8 mouse cellular contexts compared by ENCODE assay signal in genomic region chr8:90907516-90907847, GRCm38 (mm10).
DNase-seq lines count a peak whose midpoint lies in the region; ATAC-seq and TF ChIP-seq lines count a peak whose summit lies in the region.

No protein-coding gene starts in this region.

- no peak for ATAC-seq in limb, embryonic 15.5 days (ENCODE audit: insufficient number of reproducible peaks, low FRiP score, low TSS enrichment, low read depth)
- no peak for ATAC-seq in stomach, embryonic 16.5 days (ENCODE audit: insufficient read depth, low FRiP score)

- H3K4me1 ChIP-seq in cerebellum, adult 2 months (ENCODE audit: control insufficient read depth, insufficient read depth, low read length) = no peaks in the 10 kb centered on the region
- peaks cover 4% of the 10 kb centered on the region for H3K4me1 ChIP-seq in testis, adult 2 months (ENCODE audit: control insufficient read depth, insufficient read depth, low read length)
- H3K4me1 ChIP-seq in limb, embryonic 15.5 days = peaks cover 6% of the 10 kb centered on the region; the same call in 1 of the 2 replicates
- peaks cover 3% of the 10 kb centered on the region for H3K4me1 ChIP-seq in stomach, embryonic 16.5 days (ENCODE audit: control insufficient read depth, insufficient read depth, low read length)

- 16% methylated on average over 10 of the region's 10 CpGs for WGBS in cerebellum, adult 2 months
- WGBS in limb, embryonic 15.5 days = 21% methylated on average over 10 of the region's 10 CpGs
- WGBS in stomach, embryonic 16.5 days = 20% methylated on average over 10 of the region's 10 CpGs

- peak overlapping the region; percentile 87 for H3K4me2 ChIP-seq in limb, embryonic 15.5 days
- peak overlapping the region; percentile 59 for H3K4me2 ChIP-seq in stomach, embryonic 16.5 days (ENCODE audit: low read depth, low read length)

- peak overlapping the region; percentile 83 for H3K27ac ChIP-seq in cerebellum, adult 2 months (ENCODE audit: insufficient read depth, low read length)
- H3K27ac ChIP-seq in testis, adult 2 months (ENCODE audit: control insufficient read depth, insufficient read depth, low read depth, low read length) = peak overlapping the region; percentile 52; the same call in 1 of the 2 replicates
- peak overlapping the region; percentile 89 for H3K27ac ChIP-seq in limb, embryonic 15.5 days
- peak overlapping the region; percentile 82 for H3K27ac ChIP-seq in stomach, embryonic 16.5 days (ENCODE audit: low read length)

- H3K9me3 ChIP-seq in limb, embryonic 15.5 days = no peaks in the 10 kb centered on the region
- H3K9me3 ChIP-seq in stomach, embryonic 16.5 days (replicated peaks; ENCODE audit: control insufficient read depth, low read length) = no peaks in the 10 kb centered on the region

- no peak for DNase-seq in cerebellum, adult 2 months
- DNase-seq in cerebellum, adult 9-10 months = no peak
- DNase-seq in testis, postnatal 14 days (ENCODE audit: low spot score) = no peak
- DNase-seq in natural killer cell, adult 2 months (ENCODE audit: low spot score in 2 of 2) = no peak
- no peak for DNase-seq in thymus, postnatal 4 days

- TF ChIP-seq POLR2A in cerebellum, adult 2 months (IDR thresholded peaks at IDR 0.05; ENCODE audit: borderline replicate concordance, insufficient read depth, low read length) = no peak
- no peak for TF ChIP-seq POLR2A in testis, adult 2 months (IDR thresholded peaks at IDR 0.05; ENCODE audit: control insufficient read depth, low read depth, low read length)

- peak overlapping the region; percentile 76 for H3K9ac ChIP-seq in limb, embryonic 15.5 days
- H3K9ac ChIP-seq in stomach, embryonic 16.5 days (ENCODE audit: low read length) = peak overlapping the region; percentile 83

- H3K27me3 ChIP-seq in cerebellum, adult 2 months (ENCODE audit: control insufficient read depth, insufficient read depth, low read length) = no peaks in the 10 kb centered on the region
- H3K27me3 ChIP-seq in testis, adult 2 months (ENCODE audit: control insufficient read depth, insufficient read depth, low read length) = no peaks in the 10 kb centered on the region
- no peaks in the 10 kb centered on the region for H3K27me3 ChIP-seq in limb, embryonic 15.5 days
- no peaks in the 10 kb centered on the region for H3K27me3 ChIP-seq in stomach, embryonic 16.5 days (ENCODE audit: control insufficient read depth, insufficient read depth, low read length)

- TF ChIP-seq CTCF in cerebellum, adult 2 months (IDR thresholded peaks at IDR 0.05; ENCODE audit: borderline replicate concordance, insufficient read depth, low read depth, low read length) = no peak
- no peak for TF ChIP-seq CTCF in testis, adult 2 months (IDR thresholded peaks at IDR 0.05; ENCODE audit: control insufficient read depth, insufficient read depth, insufficient replicate concordance, low read depth, low read length)

- peak overlapping the region; percentile 74 for H3K4me3 ChIP-seq in cerebellum, adult 2 months (replicated peaks; ENCODE audit: insufficient read depth, low read depth, low read length)
- peak overlapping the region; percentile 76 for H3K4me3 ChIP-seq in testis, adult 2 months (ENCODE audit: control insufficient read depth, low read depth, low read length)
- H3K4me3 ChIP-seq in limb, embryonic 15.5 days = peak overlapping the region; percentile 84
- peak overlapping the region; percentile 73 for H3K4me3 ChIP-seq in stomach, embryonic 16.5 days (replicated peaks; ENCODE audit: low read length)

- H3K36me3 ChIP-seq in testis, adult 2 months (ENCODE audit: control insufficient read depth, insufficient read depth, low read length) = no peaks in the 10 kb centered on the region
- H3K36me3 ChIP-seq in limb, embryonic 15.5 days = no peaks in the 10 kb centered on the region
- no peaks in the 10 kb centered on the region for H3K36me3 ChIP-seq in stomach, embryonic 16.5 days (ENCODE audit: control insufficient read depth, insufficient read depth, low read length)
